Comparison of ENCODE assay signal across 8 mouse cellular contexts in the genomic region with DNA sequence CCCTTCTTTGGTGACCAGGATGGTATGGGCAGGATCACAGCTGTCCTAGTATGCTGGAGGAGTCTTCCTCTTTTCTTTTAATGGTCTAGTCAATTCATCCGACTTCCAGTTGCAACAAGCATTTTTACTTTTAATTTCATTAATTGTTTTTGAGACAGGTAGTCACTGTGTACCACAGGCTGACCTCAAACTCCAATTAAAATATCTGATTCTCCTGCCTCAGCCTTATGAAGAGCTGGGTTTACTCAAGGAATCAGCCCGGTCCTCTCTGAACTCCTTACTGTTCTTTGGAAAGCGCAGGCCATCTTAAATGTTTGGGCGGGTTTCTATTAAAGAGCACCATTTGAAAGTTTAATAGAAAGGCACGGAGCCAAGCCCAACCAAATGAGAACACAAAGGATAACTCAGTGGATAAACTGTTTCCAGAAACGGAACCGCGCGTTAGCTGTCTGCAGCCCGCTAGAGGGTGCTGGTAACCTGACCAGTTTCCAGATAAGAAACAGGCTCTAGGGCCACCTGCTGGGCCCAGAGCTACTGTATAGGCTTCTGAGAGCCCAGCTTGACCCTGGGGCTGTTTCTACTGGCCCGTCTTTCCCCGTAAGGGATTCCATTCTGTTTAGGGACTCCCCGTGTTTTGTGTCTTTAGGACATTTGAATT. TPM values are rescaled to one million over a fixed set of nuclear protein-coding genes. Genes with fewer than 3 reads are reported as not detected.
DNase-seq lines count a peak whose midpoint lies in the region; ATAC-seq lines count a peak whose summit lies in the region.

No protein-coding gene starts in this region.

- ATAC-seq in megakaryocyte progenitor cell, adult 5-6 weeks (replicated peaks; ENCODE audit: poor library complexity), result peak; percentile 99

- DNase-seq in R1 (ENCODE audit: low read depth, low spot score), result peak; percentile 92
- DNase-seq in cerebellum, postnatal 10 days, result peak; percentile 91 to 92
- DNase-seq in frontal cortex, postnatal 25 days (ENCODE audit: low spot score in 2 of 2), result peak; percentile 55 to 66
- DNase-seq in induced T-regulatory cell, adult 2 months (ENCODE audit: low read depth), result peak; percentile 80
- DNase-seq in left cerebral cortex, adult 8-10 months (ENCODE audit: low spot score in 2 of 2), result peak; percentile 43 to 60
- DNase-seq in right cerebral cortex, postnatal 10 days (ENCODE audit: low spot score in 2 of 2), result peak; percentile 89 to 90
- peak; percentile 42 for DNase-seq in urinary bladder, postnatal 10 days (ENCODE audit: low spot score)

RNA-seq across cellular contexts. Expression of a gene that starts 1.0 kb away (rescaled TPM):
- total RNA-seq in left cerebral cortex, adult 8-10 months (2022), result under 1 TPM in 1 of 4 experiments, not detected in 3; 0.57 TPM
- not detected in 2 replicates for total RNA-seq in megakaryocyte progenitor cell, adult 5-6 weeks (2015)
- total RNA-seq in megakaryocyte progenitor cell, adult 5-6 weeks (2017), result not detected in 2 replicates

RNA-seq across cellular contexts. Expression of a gene that starts 7.3 kb away (rescaled TPM):
- total RNA-seq in left cerebral cortex, adult 8-10 months (2022), result 100 to 1,000 TPM; 511 to 653 (median 570) TPM
- 534 and 624 TPM in 2 replicates for total RNA-seq in megakaryocyte progenitor cell, adult 5-6 weeks (2015)
- 550 and 674 TPM in 2 replicates for total RNA-seq in megakaryocyte progenitor cell, adult 5-6 weeks (2017)

RNA-seq across cellular contexts. Expression of a gene that starts 26.0 kb away (rescaled TPM):
- 1 to 10 TPM in 3 of 4 experiments, not detected in 1; 1.0 to 1.1 (median 1.0) TPM for total RNA-seq in left cerebral cortex, adult 8-10 months (2022)
- total RNA-seq in megakaryocyte progenitor cell, adult 5-6 weeks (2015), result not detected in 2 replicates
- total RNA-seq in megakaryocyte progenitor cell, adult 5-6 weeks (2017), result not detected in 2 replicates

RNA-seq across cellular contexts. Expression of a gene that starts 30.3 kb away (rescaled TPM):
- total RNA-seq in left cerebral cortex, adult 8-10 months (2022), result 100 to 1,000 TPM; 288 to 349 (median 302) TPM
- 21.5 and 22.7 TPM in 2 replicates for total RNA-seq in megakaryocyte progenitor cell, adult 5-6 weeks (2015)
- 55.0 TPM in 2 replicates for total RNA-seq in megakaryocyte progenitor cell, adult 5-6 weeks (2017)

Comparison
In these comparisons a context has a peak if more than half of its experiments do, and no peak if none do; other contexts are left out.
1. Peak in every context shown above with its lines: DNase-seq and ATAC-seq.
2. DNase-seq: peak in every context shown above with its lines; median percentile 92 in R1; 92 in cerebellum, postnatal 10 days; 90 in right cerebral cortex, postnatal 10 days; 80 in induced T-regulatory cell, adult 2 months; 60 in frontal cortex, postnatal 25 days; 52 in left cerebral cortex, adult 8-10 months; 42 in urinary bladder, postnatal 10 days.